Mouse (Mus musculus) frontal cortex, adult (tissue): ENCODE results near the gene Tmie.

Source experiments
- ATAC-seq: cut with Nextera tagmentation; 2 replicates; pipeline ENCODE4 v1.9.2; 2017; ENCODE audit warnings: mild to moderate bottlenecking, moderate library complexity, mixed read lengths; ENCODE audit not compliant: low TSS enrichment

Gene Tmie

DNA sequence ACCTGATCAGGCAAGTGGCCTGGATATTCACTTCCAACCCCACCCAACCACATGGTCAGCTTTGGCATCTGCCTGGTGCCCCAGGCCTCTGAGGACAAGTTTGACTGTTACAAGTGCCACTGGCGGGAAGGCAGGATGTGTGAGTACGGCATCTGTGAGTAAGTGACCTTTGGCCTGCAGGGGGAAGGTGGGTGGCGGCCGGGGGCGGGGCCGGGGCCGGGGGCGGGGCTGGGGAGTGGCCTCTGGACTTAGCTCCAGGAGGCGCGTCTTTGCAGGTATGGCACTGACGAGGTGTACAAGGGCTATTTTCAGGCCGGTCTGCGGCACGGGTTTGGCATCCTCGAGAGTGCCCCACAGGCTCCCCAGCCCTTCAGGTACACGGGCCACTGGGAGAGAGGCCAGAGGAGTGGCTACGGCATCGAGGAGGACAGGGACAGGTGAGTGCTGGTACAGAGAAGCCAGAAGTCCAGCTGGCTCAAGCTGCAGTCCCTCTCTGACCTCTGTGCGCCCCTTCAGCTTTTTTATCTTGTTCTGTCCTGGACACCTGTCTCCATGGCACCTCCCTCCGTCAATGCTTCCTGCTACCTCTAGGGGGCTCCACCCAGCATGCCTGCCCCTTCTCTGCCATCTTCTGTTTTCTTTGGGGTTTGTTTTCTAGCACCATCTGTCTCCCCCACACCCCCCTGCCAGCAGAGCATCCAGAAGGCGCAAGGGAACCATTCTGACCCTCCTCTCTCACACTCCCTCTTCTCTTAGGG, 10.3 kb upstream of the Tmie start:
- ATAC-seq, result no peak

GRCm38 (mm10) chr9:110888935-110889334, 9.0 kb upstream of the Tmie start:
- no peak for ATAC-seq

DNA sequence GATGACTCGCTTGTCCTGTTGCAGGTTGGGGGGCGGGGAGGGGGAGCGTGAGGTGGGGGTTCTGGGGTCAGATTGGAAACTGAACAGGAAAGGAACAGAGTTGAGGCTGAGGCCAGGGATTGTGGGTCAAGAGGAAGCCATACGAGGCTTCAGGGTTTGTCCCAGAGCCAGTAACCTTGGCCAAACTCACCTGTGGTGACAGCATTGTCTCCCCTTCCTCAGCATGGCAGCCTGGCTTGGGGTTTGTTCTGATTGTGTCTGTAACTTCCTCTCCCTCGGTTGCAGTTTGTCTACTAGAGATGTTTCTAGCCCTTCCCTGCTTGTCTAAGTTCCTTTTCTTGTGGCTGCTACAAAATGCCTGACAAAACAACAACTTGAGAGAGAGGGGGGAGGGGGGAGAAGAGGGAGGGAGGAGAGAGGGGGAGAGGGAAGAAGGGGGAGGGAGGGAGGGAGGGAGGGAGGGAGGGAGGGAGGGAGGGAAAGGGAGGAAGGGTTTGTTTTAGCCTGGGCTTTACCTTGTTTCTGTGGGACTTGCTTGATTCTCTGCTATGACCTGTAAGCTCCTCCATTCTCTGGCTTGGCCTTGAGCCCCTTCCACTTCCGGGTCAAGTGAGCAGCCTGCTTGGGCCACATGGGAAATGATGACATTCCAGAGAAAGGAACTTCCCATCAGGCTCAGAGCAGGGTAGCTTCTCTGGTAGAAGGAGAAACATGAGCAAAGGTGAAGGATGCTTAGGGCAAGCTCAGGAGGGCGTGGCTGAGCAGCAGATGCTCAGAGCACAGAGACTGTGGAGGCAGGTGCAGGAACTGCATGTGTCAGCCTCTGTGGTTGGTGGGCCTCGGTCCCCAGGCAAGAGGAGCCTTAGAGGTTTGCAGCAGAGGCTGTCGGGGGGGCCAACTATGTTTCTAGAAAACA, 7.7 kb upstream of the Tmie start:
- ATAC-seq, result no peak

DNA sequence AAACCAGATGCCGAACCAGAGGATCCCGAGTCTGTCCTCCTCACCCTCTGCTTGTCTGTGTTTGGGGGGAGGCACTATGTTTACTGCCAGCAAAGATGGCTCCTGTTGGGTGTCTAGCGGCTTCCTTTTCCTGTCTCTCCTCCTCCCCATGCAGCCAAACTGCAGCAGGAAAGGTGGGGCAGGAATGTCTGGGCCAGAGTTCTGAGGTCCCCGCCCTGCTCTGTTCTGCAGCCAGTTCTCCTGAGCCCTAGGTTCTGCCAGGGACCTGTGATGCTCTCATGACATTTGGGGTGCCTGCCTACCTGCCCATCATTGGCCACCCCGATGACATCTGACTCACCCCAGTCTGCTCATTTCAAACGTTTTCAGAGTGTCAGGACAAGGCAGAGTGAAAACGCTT, 2.0 kb upstream of the Tmie start:
- no peak for ATAC-seq

- ATAC-seq, result no peak
These were observed 859 bp upstream of the Tmie start for GRCm38 (mm10) chr9:110880772-110881171.

DNA sequence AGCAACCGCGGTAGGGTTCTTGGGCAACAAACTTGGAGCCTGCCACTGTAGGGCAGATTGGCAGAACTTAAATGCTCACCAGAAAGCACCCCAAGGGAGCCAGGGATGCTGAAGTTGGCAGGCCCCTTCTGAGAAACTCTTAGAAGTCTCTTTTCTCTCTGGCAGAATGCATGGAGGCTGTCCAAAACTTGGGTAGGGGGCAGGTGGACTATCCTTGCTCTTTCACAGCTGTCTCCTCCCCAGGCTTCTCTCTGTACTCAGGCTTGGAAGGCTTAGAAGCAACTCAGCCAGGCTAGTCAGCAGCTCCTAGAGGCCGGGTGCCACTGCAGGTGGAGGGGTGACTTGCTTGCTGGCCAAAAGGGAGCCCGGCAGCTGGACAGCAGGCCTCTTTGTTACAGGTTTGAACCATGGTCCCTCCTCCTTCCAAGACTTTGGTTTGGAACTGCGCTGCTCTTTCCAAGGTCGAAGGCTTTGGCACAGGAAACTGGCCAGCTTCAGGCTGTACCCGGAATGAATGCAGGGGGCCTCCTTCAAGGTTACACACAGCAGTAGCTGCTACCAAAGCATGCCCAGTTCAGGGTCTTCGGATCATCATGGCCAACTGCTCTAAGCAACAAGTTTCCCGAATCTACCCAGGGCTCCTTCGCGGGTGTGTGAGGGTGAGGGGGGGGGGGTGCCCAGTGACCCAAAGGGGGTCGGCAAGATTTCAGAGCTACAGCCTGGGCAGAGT, 557 bp downstream of the Tmie start, which contains the start of gene Als2cl:
Gene Als2cl (plus strand): TSS at position 680 of the 730 bp plus-strand sequence.
- 0 out of 2 replicates have a peak, but pooled peaks have one; percentile 39 for ATAC-seq

DNA sequence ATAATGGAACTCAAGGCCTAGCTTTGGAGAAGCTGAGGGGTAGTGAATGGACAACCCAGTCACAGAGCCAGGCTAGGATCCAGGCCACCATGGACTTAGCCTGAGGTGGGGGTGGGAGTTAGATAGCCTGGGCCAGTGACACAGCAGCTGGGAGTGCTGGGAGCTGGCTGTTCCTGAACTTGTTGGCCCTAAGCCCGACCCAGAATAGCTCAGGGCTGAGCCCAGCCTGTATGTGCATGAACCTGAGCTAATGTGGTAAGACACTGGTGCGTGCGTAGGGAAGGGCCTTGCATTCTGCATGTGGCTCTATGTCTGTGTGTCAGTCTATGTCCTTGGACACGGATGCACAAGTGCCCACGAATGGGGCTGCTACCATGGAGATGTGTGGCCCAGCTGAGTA, 2.0 kb downstream of the Tmie start:
- no peak for ATAC-seq

DNA sequence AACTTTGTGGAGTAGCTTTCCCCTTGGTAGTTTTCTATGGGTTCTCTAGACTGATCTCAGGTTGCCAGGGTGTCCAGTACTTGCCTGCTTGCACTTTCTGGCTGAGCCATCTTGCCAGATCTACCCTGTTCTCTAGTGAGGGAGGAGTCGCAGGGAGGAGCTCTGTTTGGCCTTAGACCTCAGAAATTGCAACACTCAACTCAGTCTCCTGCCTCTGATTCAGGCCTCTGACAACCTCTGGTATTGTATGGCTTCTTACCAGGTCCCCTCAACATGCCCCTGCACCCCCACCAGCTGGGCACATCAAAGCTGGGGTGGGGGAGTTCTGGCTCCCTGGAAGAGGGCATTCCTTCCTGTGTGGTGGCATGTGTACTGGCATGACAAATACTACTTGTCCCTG, 2.6 kb downstream of the Tmie start:
- ATAC-seq, result no peak

GRCm38 (mm10) chr9:110875288-110875695, 4.6 kb downstream of the Tmie start:
- ATAC-seq, result no peak

DNA sequence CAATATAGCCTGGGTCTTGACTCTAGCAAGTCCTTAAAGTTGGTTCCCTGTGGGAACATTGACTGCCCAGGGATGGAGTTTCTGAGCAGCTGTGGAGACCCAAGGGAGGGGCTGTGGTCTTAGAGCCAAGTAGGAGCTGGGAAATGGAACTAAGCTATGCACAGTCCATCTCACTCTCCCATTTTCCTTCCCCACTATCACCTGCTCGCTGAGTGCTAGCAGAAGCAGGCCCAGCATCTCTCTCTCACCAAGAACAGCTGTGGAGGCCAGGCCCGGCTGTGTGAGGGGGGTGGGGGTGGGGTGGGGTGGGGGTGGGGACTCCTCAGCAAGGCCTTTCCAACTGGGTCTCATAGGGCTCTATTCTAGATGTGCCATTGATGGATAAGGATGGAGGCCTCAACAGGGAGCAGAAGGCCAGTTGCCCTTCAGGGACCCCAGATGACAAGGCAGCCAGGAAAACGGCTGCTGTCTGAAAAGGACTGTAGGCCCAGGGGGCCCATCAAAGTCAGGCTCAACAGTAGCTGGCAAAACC, 5.2 kb downstream of the Tmie start:
- no peak for ATAC-seq

- ATAC-seq, result no peak
These were observed 5.9 kb downstream of the Tmie start for GRCm38 (mm10) chr9:110873681-110874659.

DNA sequence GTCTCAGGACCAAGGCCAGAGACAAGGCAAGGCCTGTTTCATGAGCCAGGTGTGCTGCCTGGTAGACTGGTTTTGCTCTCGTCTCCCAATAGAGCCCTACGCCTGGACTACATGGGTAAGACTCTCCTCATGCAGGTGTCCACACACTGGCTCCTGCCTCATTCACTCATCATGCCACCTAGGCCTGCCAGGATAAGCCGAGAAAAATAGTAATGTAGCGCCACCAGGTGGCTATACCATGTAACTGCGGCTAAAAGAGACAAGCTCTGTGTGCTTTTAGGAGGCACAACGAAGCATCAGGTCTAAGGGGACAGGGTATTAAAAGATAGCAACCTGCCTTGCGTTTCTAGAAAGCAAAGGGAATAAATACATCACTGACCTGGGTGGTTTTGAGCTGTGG, 8.9 kb downstream of the Tmie start:
- peak; percentile 67 for ATAC-seq

GRCm38 (mm10) chr9:110858967-110859596, 20.8 kb downstream of the Tmie start:
- no peak for ATAC-seq

GRCm38 (mm10) chr9:110858523-110858922, 21.4 kb downstream of the Tmie start:
- ATAC-seq, result no peak

GRCm38 (mm10) chr9:110857781-110858472, 22.0 kb downstream of the Tmie start, which contains the start of gene Prss50:
Gene Prss50, plus strand, starts transcription at chr9:110857967.
- ATAC-seq, result no peak

- ATAC-seq, result no peak
These were observed 23.0 kb downstream of the Tmie start for GRCm38 (mm10) chr9:110856920-110857319.

DNA sequence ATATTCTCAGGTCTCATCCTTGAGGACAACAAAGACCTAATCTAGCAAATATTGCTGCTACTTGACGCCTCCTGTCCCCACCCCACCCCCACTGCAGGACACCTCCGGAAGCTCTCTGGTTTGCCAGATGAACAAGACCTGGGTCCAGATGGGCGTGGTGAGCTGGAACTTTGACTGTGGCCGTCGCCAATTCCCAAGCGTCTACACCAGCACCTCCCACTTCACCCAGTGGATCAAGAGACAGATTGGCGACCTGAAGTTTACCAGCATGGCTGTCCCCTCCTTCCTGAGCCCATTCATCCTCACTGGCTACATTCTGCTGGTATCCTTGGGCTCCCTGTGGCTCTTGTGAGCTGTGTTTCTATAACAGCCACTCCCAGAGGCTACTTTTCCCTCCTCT, 24.0 kb downstream of the Tmie start:
- ATAC-seq, result no peak

- ATAC-seq, result no peak
These were observed 30.8 kb downstream of the Tmie start for GRCm38 (mm10) chr9:110849162-110849561.

- no peak for ATAC-seq
These were observed 35.7 kb downstream of the Tmie start, which contains the start of gene Prss46 for GRCm38 (mm10) chr9:110844206-110844605. Gene Prss46, plus strand, starts transcription at chr9:110844506.
